Mouse (Mus musculus) MEL (cell line): ENCODE data around the gene 4930426L09Rik.

ENCODE experiments used
- CTCF ChIP-seq, 3 experiments: IDR thresholded peaks in 2 of 3; conservative IDR thresholded peaks in 1 of 3; 2 replicates each; pipeline ENCODE4 v1.5.1; 2011 to 2012; ENCODE audit warnings: low read length in 3 of 3, low read depth in 2 of 3, mild to moderate bottlenecking in 2 of 3, improper control_type of control experiment in 1 of 3, inconsistent platforms in 1 of 3, mixed read lengths in 1 of 3, moderate library complexity in 1 of 3; ENCODE audit not compliant: control insufficient read depth in 1 of 3, insufficient read depth in 1 of 3, poor library complexity in 1 of 3, severe bottlenecking in 1 of 3
- EP300 ChIP-seq, 2 experiments: IDR thresholded peaks; 2 replicates each; pipeline ENCODE4 v1.6.1; 2011; ENCODE audit warnings: improper control_type of control experiment in 2 of 2, low read length in 2 of 2, low read depth in 1 of 2, mild to moderate bottlenecking in 1 of 2
- GATA1 ChIP-seq: IDR thresholded peaks from 2 replicates; pipeline ENCODE4 v1.6.1; 2011; ENCODE audit warnings: low read depth, low read length, improper control_type of control experiment
- RCOR1 ChIP-seq: IDR thresholded peaks from 2 replicates; pipeline ENCODE4 v1.6.1; 2012; ENCODE audit warnings: low read depth, mild to moderate bottlenecking, inconsistent platforms, low read length, improper control_type of control experiment
- TCF12 ChIP-seq: IDR thresholded peaks from 2 replicates; pipeline ENCODE4 v1.6.1; 2014; ENCODE audit warnings: low read depth, mild to moderate bottlenecking, inconsistent platforms, low read length, improper control_type of control experiment, moderate library complexity

DNA sequence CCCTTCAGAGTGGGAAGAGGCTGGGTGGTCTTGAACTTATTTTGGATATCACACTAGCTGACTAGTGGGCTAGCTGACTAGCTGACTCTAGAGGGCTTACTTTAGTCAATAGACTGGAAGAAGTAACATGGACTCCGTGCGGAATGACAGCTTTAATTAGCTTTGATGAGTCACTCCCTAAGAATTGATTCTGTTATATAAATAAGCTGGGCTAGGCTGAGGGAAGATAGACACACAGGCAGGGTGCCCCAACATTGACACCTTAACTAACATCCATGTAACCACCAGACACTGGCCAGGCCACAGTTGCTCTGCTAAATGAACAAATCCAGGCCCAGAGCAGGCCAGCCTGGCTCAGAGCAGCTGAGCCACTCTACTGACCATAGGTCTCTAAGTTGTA lies 26.7 kb downstream of the 4930426L09Rik start:
- no peak for TF ChIP-seq GATA1
- TF ChIP-seq CTCF (IDR thresholded peaks at IDR 0.05 in 2 of 3, conservative IDR thresholded peaks at IDR 0.05 in 1 of 3; ENCODE audit: control insufficient read depth in 1 of 3, insufficient read depth in 1 of 3, low read depth in 2 of 3, low read length in 3 of 3, poor library complexity in 1 of 3, severe bottlenecking in 1 of 3): no peak
- no peak for TF ChIP-seq RCOR1
- no peak for TF ChIP-seq EP300 (IDR thresholded peaks at IDR 0.05; ENCODE audit: low read depth in 1 of 2, low read length in 2 of 2)
- no peak for TF ChIP-seq TCF12
